Mouse (Mus musculus) kidney, postnatal 4 days (tissue): Measurements from ENCODE around the gene Enoph1.

Experiments
- DNase-seq, 2 experiments: peaks; one replicate each; pipeline ENCODE4 v3.0.0; 2021; ENCODE audit warnings: mixed read lengths in 2 of 2

The Enoph1 gene

DNA sequence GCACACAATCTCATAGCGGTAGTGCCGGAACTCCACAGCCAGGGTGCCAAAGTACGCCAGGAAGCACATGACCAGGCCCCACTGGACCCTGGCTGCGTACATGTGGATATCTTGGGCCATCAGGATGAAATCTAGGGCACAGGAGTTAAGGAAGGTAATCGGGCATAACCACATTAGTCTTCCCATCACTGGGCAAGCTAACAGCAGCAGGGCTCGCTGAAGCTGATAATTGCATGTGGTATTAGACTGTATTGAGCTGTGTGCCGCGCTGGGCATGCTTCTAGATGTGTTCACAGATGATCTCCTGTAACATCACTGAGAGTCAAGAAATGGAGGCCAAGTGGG, 40.1 kb downstream of the Enoph1 start:
- DNase-seq, result peak in 1 of 2 experiments; percentile 32

DNA sequence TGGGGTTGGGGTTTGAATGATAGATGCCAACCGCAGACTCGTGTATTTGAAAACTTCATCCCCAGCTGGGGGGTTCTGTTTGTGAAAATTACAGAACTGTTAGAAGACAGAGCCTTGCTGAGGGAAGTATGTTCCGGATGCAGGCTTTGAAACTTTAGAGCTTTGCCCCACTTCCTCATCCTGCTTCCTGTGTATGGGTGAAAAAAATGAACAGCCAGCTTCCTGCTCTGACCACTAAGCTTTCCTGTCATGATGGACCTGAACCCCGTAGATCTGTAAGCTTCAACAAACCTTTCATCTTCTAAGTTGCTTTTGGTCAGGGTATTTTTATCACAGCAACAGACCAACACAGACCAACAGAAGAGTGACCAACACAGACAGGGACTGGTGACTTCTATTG, 42.2 kb downstream of the Enoph1 start:
- DNase-seq, result no peak

- no peak for DNase-seq
These were observed 44.3 kb downstream of the Enoph1 start for GRCm38 (mm10) chr5:100083953-100084562.

GRCm38 (mm10) chr5:100085097-100085496, 45.3 kb downstream of the Enoph1 start:
- DNase-seq, result peak; percentile 57 to 63

GRCm38 (mm10) chr5:100090515-100091262, 50.9 kb downstream of the Enoph1 start:
- no peak for DNase-seq

DNA sequence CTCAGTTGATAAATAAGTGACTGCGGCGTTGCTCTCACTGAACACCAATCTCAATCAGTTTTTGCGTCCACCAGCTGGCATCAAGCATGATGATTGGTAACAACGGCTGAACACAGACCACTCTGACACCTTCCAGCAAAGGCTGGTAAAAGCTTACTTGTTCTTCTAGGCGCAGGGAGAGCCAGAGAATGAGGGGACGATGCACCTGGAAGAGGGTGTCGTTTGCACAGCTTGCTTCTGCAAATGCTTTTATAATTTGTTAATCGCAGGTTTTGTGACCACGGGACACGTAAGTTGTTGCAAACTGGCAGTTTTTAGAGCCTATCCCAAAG, 51.4 kb downstream of the Enoph1 start:
- DNase-seq, result no peak

DNA sequence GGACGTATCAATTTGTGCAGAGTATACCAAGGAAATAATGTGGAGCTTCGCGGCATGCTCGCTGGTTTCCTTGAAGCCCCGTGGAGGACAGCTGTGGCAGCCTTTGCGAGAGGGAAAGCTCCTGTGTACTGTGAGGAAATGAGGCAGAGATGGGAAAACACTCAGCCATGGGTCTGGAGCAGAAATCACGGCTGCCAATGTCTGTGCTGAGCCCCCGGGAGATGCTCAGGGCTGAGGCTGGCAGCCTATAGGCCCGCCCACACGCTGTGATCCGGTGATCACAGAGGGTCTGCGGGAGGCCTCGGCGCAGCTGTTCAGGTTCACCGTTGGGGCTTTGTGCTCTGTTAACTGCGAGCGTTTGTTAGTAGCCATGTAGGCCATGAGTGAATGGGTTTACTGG, 51.8 kb downstream of the Enoph1 start:
- DNase-seq, result peak; percentile 44 to 55

DNA sequence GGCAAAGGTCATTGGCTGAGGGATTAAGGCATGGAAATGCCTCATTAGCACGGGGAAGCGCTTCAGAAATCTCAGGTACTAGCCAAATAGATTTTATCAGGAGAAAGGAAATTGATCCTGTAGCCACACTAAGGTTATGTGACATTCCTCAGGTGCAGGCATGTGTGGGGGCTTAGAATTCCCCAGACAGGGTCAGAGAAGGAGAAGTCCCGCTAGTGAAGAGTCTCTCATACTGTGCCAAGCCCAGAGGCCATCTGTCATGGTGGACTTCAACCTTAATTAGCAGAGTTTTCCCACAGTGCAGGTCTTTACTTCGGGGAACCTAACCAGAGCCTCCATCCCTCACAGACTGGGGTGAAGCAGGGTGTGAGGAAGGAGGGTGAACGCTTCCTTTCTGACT, 57.2 kb downstream of the Enoph1 start:
- DNase-seq, result peak in 1 of 2 experiments; percentile 37

DNA sequence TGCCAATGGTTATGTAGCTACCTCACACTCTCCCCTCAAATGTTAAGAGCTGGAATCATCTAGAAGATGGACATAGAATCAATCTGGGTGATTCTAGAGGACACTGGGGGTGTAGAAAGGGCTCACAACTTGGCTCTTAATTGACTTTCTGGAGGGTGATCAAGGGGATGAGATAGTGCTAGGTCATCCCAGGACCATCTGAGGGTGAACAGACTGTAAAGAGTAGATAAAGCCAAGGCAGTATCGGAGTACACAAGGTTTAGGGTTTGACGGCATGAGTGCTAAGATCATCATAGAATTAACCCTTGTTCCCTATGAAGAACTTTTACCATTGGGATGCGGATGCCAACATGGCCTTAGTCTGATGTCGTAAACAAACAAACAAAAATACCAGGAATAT, 58.2 kb downstream of the Enoph1 start:
- DNase-seq, result no peak

GRCm38 (mm10) chr5:100102395-100102794, 62.6 kb downstream of the Enoph1 start:
- no peak for DNase-seq

DNA sequence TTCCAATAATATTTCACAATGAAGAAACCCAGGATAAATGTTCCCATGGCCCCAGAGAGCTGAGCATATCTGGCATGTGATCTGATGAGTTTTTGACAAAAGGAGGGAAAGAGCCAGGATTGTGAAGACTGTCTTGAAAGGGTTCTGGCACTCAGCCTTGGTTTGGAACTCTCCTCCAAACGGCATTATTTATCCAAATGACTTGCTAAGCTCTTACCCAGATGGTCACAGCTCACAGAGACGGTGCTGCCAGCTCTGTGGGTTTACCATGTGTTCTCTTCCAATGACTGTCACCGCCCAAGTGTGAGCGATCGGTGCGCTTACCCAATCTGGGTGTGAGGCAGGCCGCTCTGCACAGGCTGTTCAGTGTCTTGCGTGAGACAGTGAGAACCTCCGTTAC, 69.1 kb downstream of the Enoph1 start:
- DNase-seq, result no peak

GRCm38 (mm10) chr5:100109543-100110282, 69.9 kb downstream of the Enoph1 start:
- DNase-seq, result peak; percentile 63 to 71

- no peak for DNase-seq
These were observed 70.8 kb downstream of the Enoph1 start for GRCm38 (mm10) chr5:100110581-100110980.

DNA sequence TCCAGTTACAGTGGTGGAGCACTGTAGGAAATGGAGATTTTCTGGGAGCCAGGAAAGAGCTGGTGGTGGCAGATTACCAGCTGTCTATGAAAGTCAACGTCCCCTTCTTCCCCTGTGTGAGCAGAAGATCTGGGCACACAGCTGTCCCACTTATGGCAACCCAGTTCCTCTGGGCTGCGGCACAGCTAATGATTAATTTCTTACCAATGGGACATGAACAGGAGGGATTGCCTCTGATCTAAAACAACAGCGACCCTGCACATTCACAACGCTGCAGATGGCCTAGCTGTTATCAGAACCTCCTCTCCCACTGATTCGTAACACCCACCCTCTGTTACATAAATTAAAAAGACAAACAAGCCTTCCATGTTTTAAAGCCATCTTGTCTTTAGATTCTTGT, 73.6 kb downstream of the Enoph1 start:
- DNase-seq, result no peak
